Mouse (Mus musculus) embryo, embryonic 9.5 days (tissue): Measurements from ENCODE around the gene Tmem26.
"Not testable (repeated sequence)": the region's sequence is repeated elsewhere in the genome, so short reads cannot be mapped to it uniquely, and the experiment has no call there.

ENCODE experiments used
- DNase-seq: peaks from one replicate; pipeline ENCODE4 v3.0.0-alpha.2; 2017; ENCODE audit errors: extremely low spot score

Gene Tmem26

GRCm38 (mm10) chr10:68723568-68724360, at the start of gene Tmem26:
TSS of gene Tmem26 (plus strand) at chr10:68723646.
- peak; percentile 47 for DNase-seq

DNA sequence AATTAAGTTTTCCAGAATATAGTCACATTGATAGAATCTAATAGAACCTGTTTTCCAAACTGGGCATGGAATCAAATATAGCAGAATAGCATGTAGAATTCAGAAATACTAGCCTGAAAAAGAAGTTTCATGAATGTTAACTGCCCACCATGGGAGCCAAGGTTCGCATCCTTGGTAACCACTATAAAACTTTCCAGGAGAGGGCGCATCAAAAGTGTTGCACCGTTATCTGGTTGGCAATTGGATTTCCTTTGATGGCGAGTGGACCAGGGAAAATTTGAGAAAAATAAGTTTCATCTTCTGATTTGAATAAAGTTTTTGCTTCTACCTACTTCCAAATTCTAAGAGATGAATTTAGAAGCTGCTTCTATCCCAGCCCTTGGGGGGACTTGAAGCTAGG, 44.8 kb upstream of the Tmem26 start:
- DNase-seq = no peak

DNA sequence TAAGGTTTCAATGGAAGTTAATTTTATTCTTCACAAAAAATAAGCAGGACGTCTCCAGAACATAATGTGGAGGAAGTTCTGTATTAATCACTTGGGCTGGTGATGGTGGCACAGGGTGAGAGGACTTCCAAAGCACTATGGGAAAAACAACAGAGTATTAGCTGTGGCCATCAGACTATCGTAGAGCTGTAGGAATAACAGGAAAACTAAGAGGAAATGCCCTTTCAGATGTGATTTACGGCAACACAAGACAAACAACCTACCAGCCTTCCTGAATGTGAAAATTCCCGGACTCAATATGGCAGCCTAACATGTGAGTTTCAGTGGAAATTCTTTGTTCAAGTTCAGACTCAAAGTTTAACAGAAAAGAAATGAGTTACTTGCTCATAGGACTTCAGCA, 42.2 kb upstream of the Tmem26 start:
- DNase-seq = no peak

DNA sequence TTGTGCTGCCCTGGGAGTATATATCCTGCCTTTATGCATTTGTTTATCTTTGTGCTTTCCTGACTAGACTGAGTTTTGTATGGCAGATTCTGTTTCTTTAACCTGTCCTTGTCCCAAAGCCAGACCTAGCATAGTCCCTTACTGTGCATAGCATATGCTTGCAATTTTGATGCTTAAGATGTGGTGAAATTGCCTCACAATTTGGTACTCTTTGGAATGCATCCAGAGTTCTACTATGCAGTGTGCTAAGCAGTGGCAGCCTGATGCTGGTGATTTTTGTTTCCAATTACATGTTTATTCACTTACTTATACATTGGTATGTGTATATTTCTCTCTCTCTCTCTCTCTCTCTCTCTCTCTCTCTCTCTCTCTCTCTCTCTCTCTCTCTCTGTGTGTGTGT, 37.9 kb upstream of the Tmem26 start:
- no peak for DNase-seq

GRCm38 (mm10) chr10:68691116-68691515, 32.3 kb upstream of the Tmem26 start:
- no peak for DNase-seq

DNA sequence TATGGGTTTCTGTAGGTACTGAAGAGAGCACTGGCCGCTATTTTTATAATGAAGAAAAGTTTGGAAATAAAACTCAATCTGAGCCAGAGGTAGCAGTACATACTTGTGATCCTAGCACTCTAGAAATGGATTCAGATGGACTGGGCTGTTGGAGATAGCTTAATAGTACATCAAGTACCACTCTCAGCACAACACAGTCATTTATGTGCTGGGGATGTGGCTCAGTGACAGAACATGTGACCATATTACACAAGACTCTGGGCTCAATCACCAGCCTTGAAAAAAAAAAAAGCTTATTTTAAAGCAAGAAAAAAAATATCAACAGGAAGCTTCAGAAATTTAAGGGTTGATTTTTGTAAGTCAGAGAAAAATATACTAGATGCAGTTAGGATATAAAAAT, 31.0 kb upstream of the Tmem26 start:
- DNase-seq = no peak

GRCm38 (mm10) chr10:68695760-68696336, 27.6 kb upstream of the Tmem26 start:
- no peak for DNase-seq

DNA sequence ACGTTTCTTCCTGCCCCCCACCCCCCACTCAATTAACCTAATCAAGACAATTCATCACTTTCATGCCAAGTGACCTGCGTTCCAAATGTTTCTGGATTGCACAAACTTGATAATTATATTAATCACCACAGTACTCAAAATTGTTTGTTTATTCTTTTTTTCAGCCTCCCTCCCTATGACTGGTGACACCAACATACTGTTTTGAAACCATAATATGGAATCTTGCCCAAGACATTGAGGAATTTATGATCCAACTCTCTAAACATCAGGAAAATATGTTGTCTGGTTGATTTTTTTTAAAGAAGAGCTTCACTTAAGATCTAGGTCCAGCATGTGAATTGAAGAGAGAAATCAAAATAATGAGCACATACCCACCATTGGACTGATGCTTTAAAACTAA, 19.2 kb upstream of the Tmem26 start:
- no peak for DNase-seq

DNA sequence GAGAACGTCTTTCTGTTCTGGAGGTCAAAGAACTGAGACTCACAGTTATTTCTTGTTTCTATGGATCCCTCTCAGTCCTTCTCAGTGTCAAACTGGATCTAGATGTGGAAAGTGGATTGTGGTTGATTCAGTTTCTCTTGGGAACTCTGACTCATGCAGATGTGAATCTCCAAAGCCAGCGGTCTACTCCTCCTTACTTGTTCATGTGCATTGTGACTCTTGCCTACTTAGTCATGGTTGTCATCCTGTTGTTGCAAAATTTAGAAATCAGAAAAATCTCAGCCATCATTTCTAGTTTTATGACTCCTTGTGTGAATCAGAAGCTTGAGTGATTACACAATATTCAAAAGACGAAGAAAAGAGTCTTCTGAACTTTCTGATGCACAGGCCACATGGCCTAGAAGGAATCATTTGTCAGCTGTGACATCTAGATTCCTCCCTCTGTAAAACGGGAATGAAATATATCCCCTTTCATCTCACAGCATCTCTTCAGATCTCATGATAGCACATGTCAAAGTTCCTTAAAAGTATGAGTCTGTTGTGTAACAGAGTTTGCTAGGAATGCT, 17.9 kb upstream of the Tmem26 start:
- DNase-seq = no peak

- DNase-seq = no peak
Observed at GRCm38 (mm10) chr10:68707014-68707852, 16.2 kb upstream of the Tmem26 start.

- DNase-seq = no peak
Observed at GRCm38 (mm10) chr10:68712926-68713325, 10.5 kb upstream of the Tmem26 start.

- no peak for DNase-seq
Observed at GRCm38 (mm10) chr10:68714302-68714701, 9.1 kb upstream of the Tmem26 start.

- DNase-seq = no peak
Observed at GRCm38 (mm10) chr10:68715396-68715795, 8.1 kb upstream of the Tmem26 start.

- no peak for DNase-seq
Observed at GRCm38 (mm10) chr10:68718375-68718774, 5.1 kb upstream of the Tmem26 start.

GRCm38 (mm10) chr10:68720887-68721400, 2.5 kb upstream of the Tmem26 start:
- DNase-seq = no peak

DNA sequence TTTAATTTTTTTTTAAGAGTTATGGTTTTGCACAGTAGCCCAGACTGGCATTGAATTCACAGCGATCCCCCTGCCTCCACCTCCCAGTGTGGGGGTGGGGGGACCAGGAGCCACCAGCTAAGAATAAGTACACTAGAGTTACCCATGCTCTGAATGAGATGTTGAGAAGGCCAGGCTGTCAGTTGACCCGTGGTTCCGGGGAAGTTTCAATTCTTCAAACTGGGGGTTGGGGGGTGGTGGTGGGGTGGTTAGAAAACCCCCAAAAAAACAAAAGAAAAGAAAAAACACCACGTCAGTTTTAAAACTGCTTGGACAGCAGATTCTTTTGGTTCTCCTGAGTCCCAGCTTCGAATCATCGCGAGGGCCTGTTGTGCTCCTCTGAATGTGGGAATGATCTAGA, 431 bp upstream of the Tmem26 start:
- no peak for DNase-seq

DNA sequence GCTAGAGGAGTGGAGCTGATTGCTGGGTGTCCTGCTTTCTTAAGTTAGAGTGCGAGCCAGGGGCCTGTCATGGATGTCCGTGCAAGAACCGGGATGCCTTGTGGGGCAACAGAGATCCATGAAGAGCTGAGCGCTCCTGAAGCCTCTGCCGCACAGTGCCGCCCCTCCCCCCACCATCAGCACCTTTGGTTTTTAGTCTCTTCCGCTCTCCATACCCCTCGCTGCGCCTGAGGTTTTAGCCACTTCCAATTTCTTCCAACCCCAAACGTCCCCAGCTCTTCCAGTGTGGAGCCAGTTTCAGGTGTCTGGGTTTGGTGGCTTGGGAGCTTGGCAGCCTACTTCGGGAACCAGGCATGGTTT, 895 bp downstream of the Tmem26 start:
- DNase-seq = peak; percentile 34

GRCm38 (mm10) chr10:68727464-68727863, 4.0 kb downstream of the Tmem26 start:
- no peak for DNase-seq

DNA sequence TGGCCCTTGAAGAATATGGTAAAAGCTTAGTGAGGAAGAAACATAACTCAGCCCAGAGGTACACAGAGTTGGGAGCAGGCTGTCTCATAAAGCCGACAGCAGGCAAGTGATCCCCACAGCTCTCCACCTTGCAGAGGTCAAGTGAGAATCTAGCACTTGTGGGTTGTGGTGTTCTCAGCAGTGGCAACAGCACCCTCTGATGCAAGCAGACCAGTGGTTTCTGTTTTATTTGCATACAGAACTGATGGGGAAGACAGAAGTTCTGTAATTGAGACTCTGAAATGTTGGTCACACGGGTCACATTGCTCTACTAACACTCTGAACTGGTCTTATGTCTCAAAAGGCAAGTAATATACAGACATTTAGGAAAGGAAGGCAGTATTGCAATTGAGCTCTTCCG, 12.2 kb downstream of the Tmem26 start:
- no peak for DNase-seq

DNA sequence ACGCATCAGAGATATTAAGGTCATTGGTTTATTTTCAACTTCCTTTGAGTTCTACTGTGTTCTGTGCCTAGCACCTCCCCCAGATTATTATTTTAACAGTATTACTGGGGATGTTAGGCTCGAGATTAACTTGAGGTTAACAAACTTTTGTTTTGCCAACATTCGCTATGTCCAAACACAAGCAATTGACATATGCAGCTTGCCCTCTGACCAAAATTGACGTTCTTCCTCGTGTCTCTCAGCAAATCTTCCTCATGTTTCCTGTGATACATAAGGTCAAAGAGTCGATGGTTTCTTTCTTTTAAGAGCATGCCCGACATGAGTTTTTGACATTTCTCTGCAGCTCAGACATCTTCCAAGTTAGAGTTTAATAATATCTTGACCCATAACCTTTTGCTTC, 13.9 kb downstream of the Tmem26 start:
- DNase-seq = no peak

GRCm38 (mm10) chr10:68738981-68739380, 15.5 kb downstream of the Tmem26 start:
- DNase-seq = not testable (repeated sequence)

- no peak for DNase-seq
Observed at GRCm38 (mm10) chr10:68740251-68740650, 16.8 kb downstream of the Tmem26 start.
